Mouse (Mus musculus): ENCODE results near the gene U2af1l4. TPM values are rescaled to one million over a fixed set of nuclear protein-coding genes. Genes with fewer than 3 reads are reported as not detected.

U2af1l4 gene
- 48.6 TPM for polyA plus RNA-seq (2014; fragmentation: Illumina TruSeq; extraction: RNeasy Lipid Tissue Mini Kit (QIAGEN cat#74804); ENCODE audit: insufficient read depth, low read depth, low replicate concordance)

DNA sequence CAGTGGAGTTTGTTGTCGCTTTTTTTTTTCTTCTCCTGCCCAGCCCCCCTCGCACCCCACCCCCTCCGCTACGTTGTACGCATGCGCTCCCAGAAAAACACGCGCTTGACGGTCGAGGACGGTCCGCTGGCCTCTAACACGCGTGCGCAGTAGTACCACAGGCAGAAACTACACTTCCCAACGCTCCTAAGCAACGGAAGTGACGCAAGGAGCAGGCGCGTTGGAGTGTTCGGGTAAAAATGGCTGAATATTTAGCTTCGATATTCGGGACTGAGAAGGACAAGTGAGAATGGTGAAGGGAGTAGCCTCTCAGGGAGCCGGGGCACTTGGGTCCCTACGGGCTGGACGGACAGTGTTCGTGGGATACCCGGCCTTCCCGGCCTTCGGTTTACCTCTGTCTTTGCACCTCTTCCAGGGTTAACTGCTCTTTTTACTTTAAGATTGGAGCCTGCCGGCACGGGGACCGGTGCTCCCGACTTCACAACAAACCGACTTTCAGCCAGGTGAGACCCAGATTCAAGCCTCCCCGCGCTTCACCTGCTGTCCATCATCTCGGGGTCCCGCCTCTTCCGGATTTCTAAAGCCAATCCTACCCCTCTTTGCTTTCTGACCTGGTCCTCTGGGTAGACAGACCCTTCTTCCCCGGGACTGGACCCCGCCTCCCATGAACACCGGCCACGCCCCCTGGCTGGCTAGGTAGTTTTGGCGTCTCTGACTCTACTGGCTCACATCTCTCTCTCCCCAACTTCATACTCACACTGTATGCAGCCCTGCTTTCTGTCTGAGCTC, at the start of gene U2af1l4, which contains the start of the genes Gm49396 and Psenen:
U2af1l4 (plus strand) TSS at position 185 of the 789 bp plus-strand sequence.
Gm49396 (plus strand) TSS at position 228 of the 789 bp plus-strand sequence.
Psenen (minus strand) TSS at position 511 of the 789 bp plus-strand sequence.

DNA sequence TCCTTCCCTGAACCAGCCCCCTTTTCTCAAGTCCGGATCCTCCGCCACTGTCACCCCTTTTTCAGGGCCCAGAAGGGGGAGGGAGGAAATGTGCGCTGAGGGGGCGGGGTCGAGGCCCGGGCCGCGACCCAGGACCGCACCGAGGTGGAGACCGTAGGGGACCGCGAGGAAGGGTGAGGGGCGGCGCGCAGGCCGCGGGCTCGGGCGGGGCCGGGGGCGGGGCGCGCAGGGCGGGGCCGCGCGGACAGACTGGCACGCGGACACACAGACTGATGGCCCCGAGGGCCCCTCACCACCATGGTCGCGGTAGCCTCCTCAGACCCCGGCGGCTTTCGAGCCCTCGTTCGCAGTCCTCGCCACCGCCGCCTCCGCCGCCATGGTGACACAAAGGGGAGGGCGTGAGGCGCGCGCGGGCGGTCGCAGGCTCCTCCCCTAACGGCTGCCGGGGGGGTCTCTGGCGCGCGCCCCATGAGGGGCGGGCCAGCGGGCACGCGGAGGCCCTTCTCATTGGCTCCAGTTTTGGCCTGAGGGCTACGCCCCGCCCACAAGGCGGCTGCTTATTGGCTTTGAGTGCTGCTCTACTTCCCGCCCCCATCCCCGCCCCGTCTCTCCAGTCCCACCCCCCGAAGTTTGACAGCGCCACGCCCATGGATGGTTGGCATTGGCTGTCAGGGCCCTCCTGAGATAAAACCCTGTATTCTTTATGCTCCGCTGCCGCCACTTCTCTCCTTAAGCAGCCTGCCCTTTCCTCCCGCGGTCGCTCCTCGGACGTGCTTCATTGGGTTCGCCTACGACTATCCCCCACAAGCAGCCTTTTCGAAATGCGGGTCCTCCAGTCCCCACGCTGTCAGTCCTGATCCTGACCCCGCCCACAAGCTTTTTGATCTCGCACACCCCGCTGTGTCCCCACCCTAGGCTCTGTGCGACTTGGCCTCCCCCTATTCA, 28.2 kb upstream of the U2af1l4 start, which contains the start of gene Arhgap33:
Arhgap33 (minus strand) TSS at position 428 of the 945 bp plus-strand sequence.

DNA sequence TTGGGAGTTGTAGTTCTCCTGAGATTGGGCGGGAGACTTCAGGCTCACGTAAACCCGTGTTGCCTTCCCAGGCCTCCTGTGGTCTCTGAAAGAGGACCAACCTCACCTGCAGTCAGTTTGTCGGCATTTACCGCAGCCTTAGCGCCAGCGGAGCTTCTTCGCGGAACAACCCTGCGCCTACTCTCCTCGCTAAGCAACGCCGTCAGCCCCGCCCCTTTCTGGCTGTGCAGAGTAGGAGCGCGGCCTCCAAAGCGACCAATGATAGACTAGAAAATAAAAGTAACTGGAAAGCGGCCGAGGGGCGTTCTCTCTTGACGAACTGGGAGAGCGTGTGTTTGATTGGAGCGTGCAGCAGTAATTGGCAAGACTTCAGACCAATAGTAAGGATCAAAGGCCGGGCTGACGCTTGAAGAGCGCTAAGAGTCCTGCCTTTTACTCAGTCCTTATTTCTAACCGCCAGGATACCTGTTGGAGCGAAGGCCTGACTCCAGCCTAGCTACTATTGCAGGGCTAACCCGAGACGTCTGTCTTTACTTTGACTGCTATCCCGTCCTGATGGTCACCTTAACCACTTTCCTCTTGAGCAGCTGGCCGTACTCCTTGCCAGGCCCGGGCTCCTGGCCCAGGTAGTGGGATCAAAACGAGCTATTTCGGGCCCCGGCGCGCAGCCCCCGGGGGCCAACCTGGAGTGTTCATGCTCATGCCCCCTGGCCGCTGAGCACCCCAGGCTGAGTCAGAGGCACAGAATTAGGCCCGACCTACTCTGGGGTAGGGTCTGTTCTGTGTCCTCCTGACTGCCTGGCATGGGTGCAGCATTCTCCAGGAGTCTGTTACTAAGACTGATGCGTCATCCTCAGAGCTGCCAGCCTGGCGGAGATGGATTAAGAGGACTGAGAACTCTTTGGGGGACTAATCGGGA, 10.7 kb upstream of the U2af1l4 start, which contains the start of the genes Hspb6 and Proser3:
Hspb6 (plus strand) TSS at position 77 of the 919 bp plus-strand sequence.
Proser3 (minus strand) TSS at position 198 of the 919 bp plus-strand sequence.

DNA sequence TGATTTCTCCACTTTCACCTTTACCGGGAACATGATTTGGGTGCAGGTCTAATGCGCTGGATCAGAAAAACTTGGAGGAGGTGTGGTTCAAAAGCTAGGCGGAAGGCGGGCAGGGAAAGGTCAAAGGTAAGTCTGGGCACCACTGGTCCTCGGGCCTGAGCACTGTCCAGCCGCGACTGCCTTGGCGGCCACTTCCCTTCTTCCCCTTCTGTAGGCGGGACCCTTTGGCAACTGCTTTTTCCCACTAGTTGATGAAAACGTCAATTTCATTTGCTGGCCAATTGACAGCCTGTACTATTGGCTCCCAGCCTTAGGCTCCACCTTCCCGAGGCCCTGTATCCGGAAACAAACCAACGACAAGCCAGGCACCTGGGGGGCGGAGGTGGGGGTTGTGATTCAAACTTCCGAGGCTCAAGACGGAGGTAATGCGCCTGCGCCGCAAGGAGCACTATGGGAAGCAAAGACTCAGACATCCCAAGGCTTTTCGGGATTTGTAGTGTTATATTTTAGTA, 3.6 kb upstream of the U2af1l4 start, which contains the start of gene Lin37:
Lin37 (minus strand) TSS at position 396 of the 512 bp plus-strand sequence.

DNA sequence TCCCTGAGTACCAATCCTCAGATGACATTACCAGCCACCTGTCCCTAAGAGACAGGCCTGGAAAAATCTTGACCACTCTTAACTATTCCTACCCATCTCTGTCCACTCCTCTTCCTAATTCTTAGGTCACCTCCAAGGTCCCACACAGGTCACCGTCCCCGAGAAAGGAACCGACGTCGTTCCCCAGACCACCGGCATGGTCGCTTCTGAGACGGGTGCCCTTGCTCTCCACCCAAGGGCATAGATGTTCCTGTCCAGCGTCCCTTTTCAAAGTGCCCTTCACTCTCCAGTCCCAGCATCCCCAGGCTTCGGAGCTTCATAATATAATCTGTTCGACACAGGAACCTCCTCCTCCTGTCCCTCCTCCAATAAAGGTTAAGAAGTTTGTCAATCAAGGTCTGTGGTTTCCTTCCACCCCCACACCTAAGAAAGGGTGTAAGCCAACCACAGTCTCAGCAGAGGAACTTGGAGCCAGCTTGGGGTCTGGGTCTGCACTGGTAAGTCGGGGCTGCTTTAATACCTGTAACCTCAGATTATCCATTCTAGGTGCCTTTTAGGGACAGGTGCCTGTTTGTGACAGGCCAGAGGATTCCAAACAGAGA, 2.0 kb downstream of the U2af1l4 start, which contains the start of gene Igflr1:
Igflr1 (plus strand) TSS at position 458 of the 602 bp plus-strand sequence.

DNA sequence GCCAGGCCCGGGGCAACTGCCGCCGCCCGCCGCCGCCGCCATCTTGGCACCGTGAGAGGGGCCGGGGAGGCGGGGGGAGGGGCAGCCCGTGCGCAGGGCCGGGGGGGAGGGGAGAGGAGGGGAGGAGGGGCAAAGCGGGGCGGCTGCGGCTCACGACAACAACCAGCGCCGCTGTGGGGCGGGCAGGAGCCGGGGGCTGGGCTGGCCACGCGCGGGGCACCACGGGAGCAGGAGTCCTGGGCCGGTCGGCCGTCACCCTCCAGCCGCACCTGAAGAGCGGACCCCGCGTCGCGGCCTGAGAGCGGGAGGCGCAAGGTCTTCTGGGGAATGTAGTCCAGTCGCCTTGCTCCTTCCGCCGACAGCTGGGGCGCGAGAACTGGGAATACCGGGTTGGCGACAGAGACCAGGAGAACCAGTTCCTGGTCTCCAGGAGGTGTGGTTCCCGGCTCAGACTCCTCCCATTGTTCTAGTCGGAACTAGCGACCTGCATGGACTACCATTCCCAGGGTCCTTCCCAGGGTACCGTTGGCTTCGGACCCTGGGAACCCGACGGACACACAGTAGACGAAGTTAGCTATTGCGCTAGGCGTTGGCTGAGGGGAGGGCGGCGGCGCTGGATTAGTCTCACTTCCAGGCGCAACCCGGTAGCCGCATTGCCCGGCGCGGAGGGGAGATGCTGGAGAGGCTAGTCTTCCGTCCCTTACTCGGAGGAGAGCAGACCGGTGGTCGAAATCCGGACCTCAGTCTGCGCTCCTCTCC, 25.8 kb downstream of the U2af1l4 start, which contains the start of gene Kmt2b:
Kmt2b (minus strand) TSS at position 51 of the 759 bp plus-strand sequence.

DNA sequence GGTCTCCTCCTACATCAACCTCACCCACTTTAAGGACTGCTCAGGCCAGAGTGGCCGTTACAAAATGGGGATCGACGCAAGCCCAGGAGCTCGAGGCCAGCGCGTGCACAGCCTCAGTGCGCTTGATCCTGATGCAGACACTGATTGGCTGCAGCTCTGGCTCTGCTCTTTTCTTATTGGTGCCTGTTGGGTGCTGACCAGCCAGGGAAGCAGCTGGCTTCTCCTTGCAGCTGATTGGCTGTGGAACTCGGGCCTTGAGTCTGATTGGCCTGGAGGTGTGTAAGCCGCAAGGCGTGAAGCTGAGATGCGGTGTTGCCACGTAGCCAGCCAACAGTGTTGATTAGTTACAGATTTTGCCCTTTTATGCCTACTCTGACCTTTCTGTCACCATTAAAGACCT, 35.7 kb downstream of the U2af1l4 start, which contains the start of gene Zbtb32:
Zbtb32 (minus strand) TSS at position 124 of the 400 bp plus-strand sequence.

DNA sequence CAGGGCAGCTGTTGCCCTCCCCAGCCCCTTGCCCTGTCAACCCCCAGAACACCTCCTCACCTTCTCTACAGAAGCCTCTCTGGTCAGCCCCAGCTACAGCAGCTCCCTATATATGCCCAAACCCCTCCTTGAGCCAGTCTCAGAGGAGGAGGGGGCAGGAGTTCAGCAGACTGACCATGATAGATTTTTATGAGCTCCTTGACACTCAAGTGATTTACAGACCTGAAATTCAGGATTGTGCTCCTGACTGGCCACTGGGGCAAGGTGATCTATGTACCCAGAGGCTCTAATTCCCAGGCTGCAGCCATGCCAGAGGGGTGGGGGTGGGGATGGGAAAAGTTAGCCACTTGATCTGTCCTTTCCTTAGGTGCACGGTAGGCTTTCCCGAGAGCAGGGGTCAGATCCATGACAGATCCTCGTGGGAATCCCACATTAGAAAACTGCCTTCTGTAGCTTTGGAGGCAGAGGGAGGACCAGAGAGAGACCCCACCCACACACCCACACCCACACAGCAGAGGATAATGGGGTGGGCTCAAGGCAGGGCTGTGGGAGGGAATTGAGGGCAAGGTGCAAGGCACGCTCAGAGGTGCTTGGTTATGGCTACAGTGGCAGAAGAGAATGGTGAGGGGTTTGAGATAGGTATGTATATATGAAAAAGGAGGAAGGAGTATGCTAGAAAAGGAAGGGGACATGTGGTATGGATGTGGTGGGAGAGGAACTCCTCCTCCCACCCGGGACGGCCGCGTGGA, 49.7 kb downstream of the U2af1l4 start, which contains the start of gene Upk1a:
Upk1a (minus strand) TSS at position 194 of the 749 bp plus-strand sequence.

Other genes with a start within 250 kb of the U2af1l4 start
- 3.2 TPM for gene Syne4, start 248.5 kb upstream of the U2af1l4 start, polyA plus RNA-seq (2014; fragmentation: Illumina TruSeq; extraction: RNeasy Lipid Tissue Mini Kit (QIAGEN cat#74804); ENCODE audit: insufficient read depth, low read depth, low replicate concordance)
- gene E130208F15Rik, start 241.6 kb upstream of the U2af1l4 start, polyA plus RNA-seq (2014; fragmentation: Illumina TruSeq; extraction: RNeasy Lipid Tissue Mini Kit (QIAGEN cat#74804); ENCODE audit: insufficient read depth, low read depth, low replicate concordance), result 0.27 TPM
- gene Sdhaf1, start 239.4 kb upstream of the U2af1l4 start, polyA plus RNA-seq (2014; fragmentation: Illumina TruSeq; extraction: RNeasy Lipid Tissue Mini Kit (QIAGEN cat#74804); ENCODE audit: insufficient read depth, low read depth, low replicate concordance), result 9.9 TPM
- gene Lrfn3, start 200.5 kb upstream of the U2af1l4 start, polyA plus RNA-seq (2014; fragmentation: Illumina TruSeq; extraction: RNeasy Lipid Tissue Mini Kit (QIAGEN cat#74804); ENCODE audit: insufficient read depth, low read depth, low replicate concordance), result 2.7 TPM
- gene Tyrobp, start 149.5 kb upstream of the U2af1l4 start, polyA plus RNA-seq (2014; fragmentation: Illumina TruSeq; extraction: RNeasy Lipid Tissue Mini Kit (QIAGEN cat#74804); ENCODE audit: insufficient read depth, low read depth, low replicate concordance), result 345 TPM
- gene Hcst, start 143.4 kb upstream of the U2af1l4 start, polyA plus RNA-seq (2014; fragmentation: Illumina TruSeq; extraction: RNeasy Lipid Tissue Mini Kit (QIAGEN cat#74804); ENCODE audit: insufficient read depth, low read depth, low replicate concordance), result 19.1 TPM
- 3.7 TPM for gene Nfkbid, start 141.6 kb upstream of the U2af1l4 start, polyA plus RNA-seq (2014; fragmentation: Illumina TruSeq; extraction: RNeasy Lipid Tissue Mini Kit (QIAGEN cat#74804); ENCODE audit: insufficient read depth, low read depth, low replicate concordance)
- gene Aplp1, start 117.8 kb upstream of the U2af1l4 start, polyA plus RNA-seq (2014; fragmentation: Illumina TruSeq; extraction: RNeasy Lipid Tissue Mini Kit (QIAGEN cat#74804); ENCODE audit: insufficient read depth, low read depth, low replicate concordance), result 5.0 TPM
- gene Kirrel2, start 105.6 kb upstream of the U2af1l4 start, polyA plus RNA-seq (2014; fragmentation: Illumina TruSeq; extraction: RNeasy Lipid Tissue Mini Kit (QIAGEN cat#74804); ENCODE audit: insufficient read depth, low read depth, low replicate concordance), result not detected
- gene Nphs1, start 105.0 kb upstream of the U2af1l4 start, polyA plus RNA-seq (2014; fragmentation: Illumina TruSeq; extraction: RNeasy Lipid Tissue Mini Kit (QIAGEN cat#74804); ENCODE audit: insufficient read depth, low read depth, low replicate concordance), result not detected
- not detected for gene Prodh2, start 69.7 kb upstream of the U2af1l4 start, polyA plus RNA-seq (2014; fragmentation: Illumina TruSeq; extraction: RNeasy Lipid Tissue Mini Kit (QIAGEN cat#74804); ENCODE audit: insufficient read depth, low read depth, low replicate concordance)
- gene Arhgap33, start 28.2 kb upstream of the U2af1l4 start, polyA plus RNA-seq (2014; fragmentation: Illumina TruSeq; extraction: RNeasy Lipid Tissue Mini Kit (QIAGEN cat#74804); ENCODE audit: insufficient read depth, low read depth, low replicate concordance), result 1.8 TPM
- gene Hspb6, start 11.1 kb upstream of the U2af1l4 start, polyA plus RNA-seq (2014; fragmentation: Illumina TruSeq; extraction: RNeasy Lipid Tissue Mini Kit (QIAGEN cat#74804); ENCODE audit: insufficient read depth, low read depth, low replicate concordance), result 15.7 TPM
- 3.8 TPM for gene Proser3, start 11.0 kb upstream of the U2af1l4 start, polyA plus RNA-seq (2014; fragmentation: Illumina TruSeq; extraction: RNeasy Lipid Tissue Mini Kit (QIAGEN cat#74804); ENCODE audit: insufficient read depth, low read depth, low replicate concordance)
- 24.8 TPM for gene Lin37, start 3.5 kb upstream of the U2af1l4 start, polyA plus RNA-seq (2014; fragmentation: Illumina TruSeq; extraction: RNeasy Lipid Tissue Mini Kit (QIAGEN cat#74804); ENCODE audit: insufficient read depth, low read depth, low replicate concordance)
- 3.4 TPM for gene Gm49396, start within 50 bp of the U2af1l4 start, polyA plus RNA-seq (2014; fragmentation: Illumina TruSeq; extraction: RNeasy Lipid Tissue Mini Kit (QIAGEN cat#74804); ENCODE audit: insufficient read depth, low read depth, low replicate concordance)
- 190 TPM for gene Psenen, start 326 bp downstream of the U2af1l4 start, polyA plus RNA-seq (2014; fragmentation: Illumina TruSeq; extraction: RNeasy Lipid Tissue Mini Kit (QIAGEN cat#74804); ENCODE audit: insufficient read depth, low read depth, low replicate concordance)
- gene Igflr1, start 2.1 kb downstream of the U2af1l4 start, polyA plus RNA-seq (2014; fragmentation: Illumina TruSeq; extraction: RNeasy Lipid Tissue Mini Kit (QIAGEN cat#74804); ENCODE audit: insufficient read depth, low read depth, low replicate concordance), result 8.4 TPM
- gene Kmt2b, start 25.4 kb downstream of the U2af1l4 start, polyA plus RNA-seq (2014; fragmentation: Illumina TruSeq; extraction: RNeasy Lipid Tissue Mini Kit (QIAGEN cat#74804); ENCODE audit: insufficient read depth, low read depth, low replicate concordance), result 8.2 TPM
- 2.5 TPM for gene Zbtb32, start 35.6 kb downstream of the U2af1l4 start, polyA plus RNA-seq (2014; fragmentation: Illumina TruSeq; extraction: RNeasy Lipid Tissue Mini Kit (QIAGEN cat#74804); ENCODE audit: insufficient read depth, low read depth, low replicate concordance)
- 2.1 TPM for gene Upk1a, start 49.5 kb downstream of the U2af1l4 start, polyA plus RNA-seq (2014; fragmentation: Illumina TruSeq; extraction: RNeasy Lipid Tissue Mini Kit (QIAGEN cat#74804); ENCODE audit: insufficient read depth, low read depth, low replicate concordance)
- 694 TPM for gene Cox6b1, start 62.9 kb downstream of the U2af1l4 start, polyA plus RNA-seq (2014; fragmentation: Illumina TruSeq; extraction: RNeasy Lipid Tissue Mini Kit (QIAGEN cat#74804); ENCODE audit: insufficient read depth, low read depth, low replicate concordance)
- not detected for gene Etv2, start 72.6 kb downstream of the U2af1l4 start, polyA plus RNA-seq (2014; fragmentation: Illumina TruSeq; extraction: RNeasy Lipid Tissue Mini Kit (QIAGEN cat#74804); ENCODE audit: insufficient read depth, low read depth, low replicate concordance)
- gene Rbm42, start 87.0 kb downstream of the U2af1l4 start, polyA plus RNA-seq (2014; fragmentation: Illumina TruSeq; extraction: RNeasy Lipid Tissue Mini Kit (QIAGEN cat#74804); ENCODE audit: insufficient read depth, low read depth, low replicate concordance), result 62.6 TPM
- 7.4 TPM for gene Haus5, start 101.7 kb downstream of the U2af1l4 start, polyA plus RNA-seq (2014; fragmentation: Illumina TruSeq; extraction: RNeasy Lipid Tissue Mini Kit (QIAGEN cat#74804); ENCODE audit: insufficient read depth, low read depth, low replicate concordance)
- gene Pmis2, start 108.3 kb downstream of the U2af1l4 start, polyA plus RNA-seq (2014; fragmentation: Illumina TruSeq; extraction: RNeasy Lipid Tissue Mini Kit (QIAGEN cat#74804); ENCODE audit: insufficient read depth, low read depth, low replicate concordance), result not detected
- gene 2200002J24Rik, start 135.6 kb downstream of the U2af1l4 start, polyA plus RNA-seq (2014; fragmentation: Illumina TruSeq; extraction: RNeasy Lipid Tissue Mini Kit (QIAGEN cat#74804); ENCODE audit: insufficient read depth, low read depth, low replicate concordance), result not detected
- not detected for gene Atp4a, start 148.9 kb downstream of the U2af1l4 start, polyA plus RNA-seq (2014; fragmentation: Illumina TruSeq; extraction: RNeasy Lipid Tissue Mini Kit (QIAGEN cat#74804); ENCODE audit: insufficient read depth, low read depth, low replicate concordance)
- gene Tmem147, start 166.2 kb downstream of the U2af1l4 start, polyA plus RNA-seq (2014; fragmentation: Illumina TruSeq; extraction: RNeasy Lipid Tissue Mini Kit (QIAGEN cat#74804); ENCODE audit: insufficient read depth, low read depth, low replicate concordance), result 100 TPM
- not detected for gene Gapdhs, start 180.4 kb downstream of the U2af1l4 start, polyA plus RNA-seq (2014; fragmentation: Illumina TruSeq; extraction: RNeasy Lipid Tissue Mini Kit (QIAGEN cat#74804); ENCODE audit: insufficient read depth, low read depth, low replicate concordance)
- gene Sbsn, start 188.2 kb downstream of the U2af1l4 start, polyA plus RNA-seq (2014; fragmentation: Illumina TruSeq; extraction: RNeasy Lipid Tissue Mini Kit (QIAGEN cat#74804); ENCODE audit: insufficient read depth, low read depth, low replicate concordance), result 17.0 TPM
- 66.8 TPM for gene Dmkn, start 200.5 kb downstream of the U2af1l4 start, polyA plus RNA-seq (2014; fragmentation: Illumina TruSeq; extraction: RNeasy Lipid Tissue Mini Kit (QIAGEN cat#74804); ENCODE audit: insufficient read depth, low read depth, low replicate concordance)
- not detected for gene Krtdap, start 224.6 kb downstream of the U2af1l4 start, polyA plus RNA-seq (2014; fragmentation: Illumina TruSeq; extraction: RNeasy Lipid Tissue Mini Kit (QIAGEN cat#74804); ENCODE audit: insufficient read depth, low read depth, low replicate concordance)